Mouse (Mus musculus) heart, postnatal 0 days (tissue): Measurements from ENCODE around the gene Tshz2.

ENCODE experiments used
- CTCF ChIP-seq: IDR thresholded peaks from 2 replicates; pipeline ENCODE4 v1.5.1; 2016; ENCODE audit warnings: antibody characterized with exemption, control low read depth, low read depth
- EP300 ChIP-seq: IDR thresholded peaks from 2 replicates; pipeline ENCODE4 v1.6.1; 2016; ENCODE audit warnings: antibody characterized with exemption, low read depth

- TF ChIP-seq CTCF (no peak), EP300 (no peak)
Observed at GRCm38 (mm10) chr2:170017302-170017701, 384.5 kb downstream of the Tshz2 start.
